Mouse (Mus musculus): ENCODE measurements around the gene Slc5a2.

Slc5a2 gene

GRCm38 (mm10) chr7:128265411-128265810, at the start of gene Slc5a2:
Slc5a2 (plus strand) TSS chr7:128265657.
- no peak for DNase-seq (ENCODE audit: low read depth, low spot score)

GRCm38 (mm10) chr7:128219952-128220351, 45.5 kb upstream of the Slc5a2 start:
- no peak for DNase-seq (ENCODE audit: low read depth, low spot score)

GRCm38 (mm10) chr7:128220936-128221335, 44.5 kb upstream of the Slc5a2 start:
- no peak for DNase-seq (ENCODE audit: low read depth, low spot score)

GRCm38 (mm10) chr7:128231741-128232140, 33.7 kb upstream of the Slc5a2 start:
- no peak for DNase-seq (ENCODE audit: low read depth, low spot score)

GRCm38 (mm10) chr7:128234796-128235195, 30.7 kb upstream of the Slc5a2 start:
- DNase-seq (ENCODE audit: low read depth, low spot score), result no peak

- DNase-seq (ENCODE audit: low read depth, low spot score), result no peak
Observed at GRCm38 (mm10) chr7:128235481-128235880, 30.0 kb upstream of the Slc5a2 start.

GRCm38 (mm10) chr7:128236426-128236825, 29.0 kb upstream of the Slc5a2 start:
- no peak for DNase-seq (ENCODE audit: low read depth, low spot score)

- no peak for DNase-seq (ENCODE audit: low read depth, low spot score)
Observed at GRCm38 (mm10) chr7:128236856-128237592, 28.4 kb upstream of the Slc5a2 start, which contains the start of gene Armc5. Armc5 (plus strand) TSS chr7:128237342.

- DNase-seq (ENCODE audit: low read depth, low spot score), result no peak
Observed at GRCm38 (mm10) chr7:128237593-128237926, 27.9 kb upstream of the Slc5a2 start.

GRCm38 (mm10) chr7:128237927-128238778, 27.3 kb upstream of the Slc5a2 start, which contains the start of gene 9130023H24Rik:
9130023H24Rik (minus strand) TSS chr7:128238031.
- peak; percentile 97 for DNase-seq (ENCODE audit: low read depth, low spot score)

GRCm38 (mm10) chr7:128238991-128239390, 26.5 kb upstream of the Slc5a2 start:
- DNase-seq (ENCODE audit: low read depth, low spot score), result no peak

GRCm38 (mm10) chr7:128240131-128240784, 25.2 kb upstream of the Slc5a2 start:
- no peak for DNase-seq (ENCODE audit: low read depth, low spot score)

GRCm38 (mm10) chr7:128242331-128242730, 23.1 kb upstream of the Slc5a2 start:
- no peak for DNase-seq (ENCODE audit: low read depth, low spot score)

- DNase-seq (ENCODE audit: low read depth, low spot score), result no peak
Observed at GRCm38 (mm10) chr7:128243921-128244320, 21.5 kb upstream of the Slc5a2 start.

GRCm38 (mm10) chr7:128244410-128245025, 20.9 kb upstream of the Slc5a2 start:
- no peak for DNase-seq (ENCODE audit: low read depth, low spot score)

GRCm38 (mm10) chr7:128245547-128245946, 19.9 kb upstream of the Slc5a2 start:
- DNase-seq (ENCODE audit: low read depth, low spot score), result no peak

- DNase-seq (ENCODE audit: low read depth, low spot score), result no peak
Observed at GRCm38 (mm10) chr7:128246496-128247391, 18.7 kb upstream of the Slc5a2 start, which contains the start of gene Tgfb1i1. Tgfb1i1 (plus strand) TSS chr7:128246812.

GRCm38 (mm10) chr7:128247443-128247842, 18.0 kb upstream of the Slc5a2 start:
- DNase-seq (ENCODE audit: low read depth, low spot score), result no peak

GRCm38 (mm10) chr7:128248081-128249042, 17.1 kb upstream of the Slc5a2 start:
- no peak for DNase-seq (ENCODE audit: low read depth, low spot score)

Measured in WW6 (cell line).